Mouse (Mus musculus): Measurements from ENCODE around the gene Spag7. TPM values are rescaled to one million over a fixed set of nuclear protein-coding genes. Genes with fewer than 3 reads are reported as not detected.

The Spag7 gene
- polyA plus RNA-seq, 1 experiment from 2014 or later, result 159 TPM

DNA sequence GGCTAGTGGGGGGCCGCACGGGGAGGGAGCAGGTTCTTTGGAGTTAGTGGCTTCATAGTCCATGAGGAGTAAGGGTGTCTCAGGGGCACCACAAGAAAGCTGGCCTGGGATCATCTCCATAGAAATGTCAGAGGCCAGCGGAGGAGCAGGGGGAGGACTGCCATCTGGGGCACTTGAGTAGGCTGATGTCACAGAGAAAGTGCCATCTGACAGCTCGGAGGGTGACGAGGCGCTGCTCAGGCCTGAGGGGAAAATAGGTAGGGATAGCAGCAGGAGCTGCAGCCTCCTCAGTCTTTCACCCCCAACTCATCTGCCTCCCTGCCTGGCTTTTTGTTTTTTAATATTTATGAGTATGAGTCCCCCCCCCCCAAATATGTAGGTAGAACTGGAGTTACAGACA is 4.8 kb upstream of the Spag7 start:
- H3K27me3 ChIP-seq (ENCODE audit: control insufficient read depth, insufficient read depth, low read depth, low read length), result no peaks in the 10 kb centered on the region
- H3K9ac ChIP-seq (ENCODE audit: low read length), result no peak overlapping the region
- no peak overlapping the region for H3K4me2 ChIP-seq (ENCODE audit: low read depth, low read length)
- no peak overlapping the region for H3K4me3 ChIP-seq (ENCODE audit: low read length)
- WGBS, result 76% methylated on average over 6 of the region's 6 CpGs
- H3K4me1 ChIP-seq (replicated peaks; ENCODE audit: control insufficient read depth, insufficient read depth, low read length), result peaks cover 6% of the 10 kb centered on the region
- H3K27ac ChIP-seq (ENCODE audit: low read length), result no peak overlapping the region
- no peaks in the 10 kb centered on the region for H3K9me3 ChIP-seq (ENCODE audit: control insufficient read depth, low read length)
- no peak for ATAC-seq (ENCODE audit: low read depth)
- peaks cover 5% of the 10 kb centered on the region for H3K36me3 ChIP-seq (ENCODE audit: control insufficient read depth, insufficient read depth, low read length)

DNA sequence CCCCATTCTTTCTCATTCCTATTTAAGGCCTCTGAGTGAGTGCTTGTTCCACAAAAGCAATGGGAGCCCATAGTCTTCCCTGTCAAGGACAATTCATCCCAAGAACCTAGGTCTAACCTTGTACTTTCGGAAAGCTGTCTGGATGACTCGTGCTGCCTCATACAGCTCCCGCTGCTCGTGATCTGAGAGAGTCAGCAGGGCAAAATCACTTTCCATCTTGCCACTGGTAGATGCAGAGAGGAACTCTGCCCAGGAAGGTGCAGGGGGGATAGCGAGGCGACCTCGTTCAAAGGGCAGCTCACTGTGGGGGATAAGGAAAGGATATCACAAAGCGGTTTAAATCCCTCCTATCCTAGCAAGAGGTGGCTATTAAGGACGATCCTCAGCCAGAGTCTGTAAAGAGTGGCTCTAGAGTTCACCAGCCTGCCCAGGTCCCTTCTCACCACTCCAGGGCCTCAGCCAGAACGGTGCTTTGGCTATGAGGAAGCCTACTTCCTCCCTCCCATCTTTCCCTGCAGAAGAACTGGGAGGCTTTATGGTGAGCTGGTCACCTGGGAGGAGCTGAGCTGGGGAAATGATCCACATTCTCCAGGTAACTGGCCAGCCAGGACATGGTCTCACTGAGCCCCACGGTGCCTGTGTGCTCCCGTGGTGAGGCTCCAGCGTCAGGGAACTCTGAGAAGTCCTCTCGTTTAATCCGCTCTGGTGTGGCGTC is 2.3 kb upstream of the Spag7 start:
- WGBS, result 87% methylated on average over 16 of the region's 16 CpGs
- Histone ChIP-seq H3K27ac (ENCODE audit: low read length) (no peak overlapping the region), H3K36me3 (ENCODE audit: control insufficient read depth, insufficient read depth, low read length) (peaks cover 5% of the 10 kb centered on the region), H3K9ac (ENCODE audit: low read length) (no peak overlapping the region), H3K9me3 (ENCODE audit: control insufficient read depth, low read length) (no peaks in the 10 kb centered on the region), H3K27me3 (ENCODE audit: control insufficient read depth, insufficient read depth, low read depth, low read length) (no peaks in the 10 kb centered on the region), H3K4me2 (ENCODE audit: low read depth, low read length) (no peak overlapping the region), H3K4me1 (replicated peaks; ENCODE audit: control insufficient read depth, insufficient read depth, low read length) (peaks cover 16% of the 10 kb centered on the region), H3K4me3 (ENCODE audit: low read length) (no peak overlapping the region)
- no peak for ATAC-seq (ENCODE audit: low read depth)

DNA sequence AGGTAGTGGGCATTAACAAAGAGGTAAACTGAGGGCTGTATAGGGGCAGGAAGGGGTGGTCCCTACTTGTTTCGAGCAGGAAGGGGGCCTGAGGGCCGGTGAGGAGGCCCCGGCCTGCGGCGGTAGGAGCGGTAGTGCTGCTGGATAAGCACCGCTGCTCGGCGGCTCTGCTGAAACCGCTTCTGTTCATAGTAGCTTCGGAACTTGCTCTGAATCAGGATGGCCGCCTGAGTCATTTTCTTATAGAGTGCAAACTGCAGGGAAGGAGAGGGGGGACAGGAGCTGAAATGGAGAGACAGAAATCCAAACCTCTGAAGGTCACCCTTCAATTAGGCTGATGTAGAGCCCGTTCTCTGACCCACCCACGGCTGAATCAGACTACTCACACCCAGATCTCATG is 1.3 kb upstream of the Spag7 start:
- peak overlapping the region; percentile 69 for H3K4me3 ChIP-seq (ENCODE audit: low read length)
- peaks cover 3% of the 10 kb centered on the region; the same call in 1 of the 2 replicates for H3K36me3 ChIP-seq (ENCODE audit: control insufficient read depth, insufficient read depth, low read length)
- 39% methylated on average over 14 of the region's 14 CpGs for WGBS

DNA sequence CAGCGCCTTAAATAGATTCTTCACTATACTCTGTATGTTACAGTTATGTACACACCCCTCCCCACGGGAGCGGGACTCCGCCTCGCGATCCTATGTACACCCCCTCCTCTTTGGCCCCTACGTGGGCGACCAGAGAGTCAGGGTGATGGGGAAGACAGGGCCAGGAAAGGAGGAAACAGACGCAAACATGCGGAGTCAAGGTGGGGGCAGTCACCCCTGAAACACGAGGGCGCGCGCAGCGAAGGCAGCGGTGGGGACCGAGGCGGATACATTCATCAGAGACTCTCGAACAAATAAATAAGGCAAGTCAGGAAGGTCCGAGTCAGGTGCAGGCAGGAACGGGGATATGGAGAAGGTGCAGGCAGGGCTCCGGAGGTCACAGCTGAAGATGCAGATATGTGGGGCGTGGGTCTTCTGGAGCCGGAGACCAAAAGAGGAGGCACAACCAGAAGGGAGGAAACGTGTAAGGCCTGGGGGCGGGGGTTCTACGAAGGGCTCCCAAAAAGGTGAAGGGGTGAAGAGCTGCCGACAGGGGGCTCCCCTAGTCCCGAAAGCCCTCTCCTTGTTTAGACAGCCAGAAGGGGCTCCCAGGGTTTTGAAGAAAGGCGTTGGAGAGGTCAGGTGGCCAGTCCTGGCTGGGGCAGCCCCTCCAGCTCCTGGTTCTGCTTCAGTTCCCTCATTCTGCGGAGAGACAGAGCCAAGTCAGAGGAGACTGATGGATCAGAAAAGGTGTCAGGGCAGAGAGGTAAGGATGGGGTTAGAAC is 548 bp upstream of the Spag7 start:
- peaks cover 16% of the 10 kb centered on the region for H3K4me1 ChIP-seq (replicated peaks; ENCODE audit: control insufficient read depth, insufficient read depth, low read length)
- peaks cover 6% of the 10 kb centered on the region; the same call in 1 of the 2 replicates for H3K36me3 ChIP-seq (ENCODE audit: control insufficient read depth, insufficient read depth, low read length)
- no peaks in the 10 kb centered on the region for H3K9me3 ChIP-seq (ENCODE audit: control insufficient read depth, low read length)
- under 1% methylated on average over 31 of the region's 31 CpGs for WGBS
- peak; percentile 23 for ATAC-seq (ENCODE audit: low read depth)
- peak overlapping the region; percentile 87 for H3K4me2 ChIP-seq (ENCODE audit: low read depth, low read length)
- H3K27ac ChIP-seq (ENCODE audit: low read length), result peak overlapping the region; percentile 99
- peak overlapping the region; percentile 69 for H3K4me3 ChIP-seq (ENCODE audit: low read length)
- peak overlapping the region; percentile 81 for H3K9ac ChIP-seq (ENCODE audit: low read length)
- no peaks in the 10 kb centered on the region for H3K27me3 ChIP-seq (ENCODE audit: control insufficient read depth, insufficient read depth, low read depth, low read length)

More for the DNA sequence above, 1.3 kb upstream of the Spag7 start:
- Histone ChIP-seq H3K27ac (ENCODE audit: low read length) (peak overlapping the region; percentile 99), H3K27me3 (ENCODE audit: control insufficient read depth, insufficient read depth, low read depth, low read length) (no peaks in the 10 kb centered on the region), H3K4me1 (replicated peaks; ENCODE audit: control insufficient read depth, insufficient read depth, low read length) (peaks cover 16% of the 10 kb centered on the region), H3K4me2 (ENCODE audit: low read depth, low read length) (peak overlapping the region; percentile 87), H3K9me3 (ENCODE audit: control insufficient read depth, low read length) (no peaks in the 10 kb centered on the region), H3K9ac (ENCODE audit: low read length) (peak overlapping the region; percentile 81)
- ATAC-seq (ENCODE audit: low read depth), result no peak

DNA sequence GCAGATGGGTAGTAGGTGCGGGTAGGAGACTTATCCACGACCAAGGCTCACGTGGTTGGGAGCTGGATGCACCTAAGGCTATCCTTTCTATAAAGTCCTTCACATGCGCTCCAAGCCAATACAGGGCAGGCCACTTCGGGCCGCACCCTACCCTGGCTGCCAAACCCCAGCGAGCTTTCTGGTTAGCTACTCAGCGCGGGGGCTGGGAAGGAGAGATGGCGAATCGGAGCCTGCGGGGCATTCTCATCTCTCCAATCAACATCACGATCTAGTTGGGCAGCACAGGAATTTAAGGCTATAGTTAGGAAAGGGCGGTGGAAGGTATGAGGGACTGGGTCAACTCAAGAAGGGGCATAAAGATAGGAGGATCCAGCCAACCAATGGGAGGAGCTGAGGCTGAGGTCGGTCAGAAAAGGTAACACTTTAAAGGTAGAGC is 863 bp downstream of the Spag7 start:
- peaks cover 18% of the 10 kb centered on the region; the same call in 1 of the 2 replicates for H3K36me3 ChIP-seq (ENCODE audit: control insufficient read depth, insufficient read depth, low read length)
- H3K4me2 ChIP-seq (ENCODE audit: low read depth, low read length), result peak overlapping the region; percentile 87
- peak overlapping the region; percentile 74 for H3K9ac ChIP-seq (ENCODE audit: low read length)
- ATAC-seq (ENCODE audit: low read depth), result peak; percentile 63
- no peaks in the 10 kb centered on the region for H3K9me3 ChIP-seq (ENCODE audit: control insufficient read depth, low read length)
- H3K27me3 ChIP-seq (ENCODE audit: control insufficient read depth, insufficient read depth, low read depth, low read length), result no peaks in the 10 kb centered on the region
- peaks cover 16% of the 10 kb centered on the region for H3K4me1 ChIP-seq (replicated peaks; ENCODE audit: control insufficient read depth, insufficient read depth, low read length)
- WGBS, result under 1% methylated on average over 15 of the region's 15 CpGs
- H3K27ac ChIP-seq (ENCODE audit: low read length), result peak overlapping the region; percentile 96
- peak overlapping the region; percentile 69 for H3K4me3 ChIP-seq (ENCODE audit: low read length)

DNA sequence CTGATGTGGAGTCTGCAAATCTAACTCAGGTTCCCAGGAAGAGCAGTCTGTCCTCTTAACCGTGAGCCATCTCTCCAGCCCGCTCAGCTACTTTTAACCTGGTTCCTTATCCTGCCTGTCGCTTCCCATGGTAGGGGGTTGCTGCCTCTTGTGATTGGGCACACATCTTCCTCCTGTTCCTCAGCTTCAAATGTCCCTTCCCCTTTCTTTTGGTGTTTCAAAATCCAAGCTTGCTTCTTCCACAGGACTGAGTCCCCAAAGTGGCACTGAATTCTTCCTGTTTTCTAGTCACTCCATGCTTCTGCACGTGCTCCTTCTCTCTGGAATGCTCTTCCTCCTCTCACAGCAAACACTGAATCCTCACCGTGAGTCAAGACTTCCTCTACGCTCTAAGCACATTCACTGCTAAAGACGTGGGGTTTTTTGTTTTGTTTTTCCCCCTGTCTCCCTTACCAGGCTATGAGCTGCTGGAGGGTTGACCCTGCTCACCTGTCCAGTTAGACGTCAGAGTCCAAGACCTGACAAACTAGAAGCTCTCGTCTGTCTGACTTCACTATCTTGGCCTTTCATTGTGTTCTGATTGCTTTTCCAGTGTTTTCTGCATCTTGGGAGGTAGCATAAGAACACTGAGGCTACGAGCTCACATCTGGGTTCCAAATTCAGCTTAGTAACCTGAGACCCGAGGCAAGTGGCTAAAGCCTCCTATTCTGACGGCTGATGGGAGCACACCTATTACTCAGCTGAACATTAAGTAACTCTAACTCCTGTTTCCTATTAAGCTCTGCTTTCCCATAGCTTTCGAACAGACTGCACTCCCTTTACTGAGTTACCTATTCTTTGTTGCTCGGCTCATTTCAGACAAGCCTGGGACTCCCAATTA is 1.7 kb downstream of the Spag7 start:
- Histone ChIP-seq H3K4me2 (ENCODE audit: low read depth, low read length) (peak overlapping the region; percentile 87), H3K27ac (ENCODE audit: low read length) (peak overlapping the region; percentile 96), H3K4me1 (replicated peaks; ENCODE audit: control insufficient read depth, insufficient read depth, low read length) (peaks cover 16% of the 10 kb centered on the region), H3K9ac (ENCODE audit: low read length) (peak overlapping the region; percentile 74), H3K4me3 (ENCODE audit: low read length) (peak overlapping the region; percentile 69), H3K36me3 (ENCODE audit: control insufficient read depth, insufficient read depth, low read length) (peaks cover 26% of the 10 kb centered on the region), H3K27me3 (ENCODE audit: control insufficient read depth, insufficient read depth, low read depth, low read length) (no peaks in the 10 kb centered on the region), H3K9me3 (ENCODE audit: control insufficient read depth, low read length) (no peaks in the 10 kb centered on the region)
- no peak for ATAC-seq (ENCODE audit: low read depth)
- WGBS, result 51% methylated on average over 14 of the region's 14 CpGs

DNA sequence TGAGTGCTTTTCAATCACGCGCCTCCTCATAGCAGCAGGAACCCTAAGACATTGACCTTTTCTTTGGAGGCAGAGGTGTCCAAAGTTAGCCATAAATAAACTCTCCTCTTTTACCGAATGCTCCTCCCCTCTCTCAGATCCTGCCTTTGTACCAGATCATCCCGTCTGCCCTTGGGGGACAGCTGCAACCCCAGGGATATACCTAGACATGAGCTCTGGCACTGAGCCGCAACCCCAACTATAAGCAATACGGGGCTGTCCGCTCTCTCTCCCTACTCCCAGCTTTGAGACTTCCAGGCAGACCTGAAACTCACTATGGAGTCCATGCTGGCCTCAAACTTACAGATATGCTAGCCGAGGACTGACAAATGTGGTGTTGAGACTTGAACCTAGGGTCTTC is 2.5 kb downstream of the Spag7 start:
- no peaks in the 10 kb centered on the region for H3K9me3 ChIP-seq (ENCODE audit: control insufficient read depth, low read length)
- no peaks in the 10 kb centered on the region for H3K27me3 ChIP-seq (ENCODE audit: control insufficient read depth, insufficient read depth, low read depth, low read length)
- peaks cover 16% of the 10 kb centered on the region for H3K4me1 ChIP-seq (replicated peaks; ENCODE audit: control insufficient read depth, insufficient read depth, low read length)
- no peak for ATAC-seq (ENCODE audit: low read depth)
- no peak overlapping the region for H3K4me3 ChIP-seq (ENCODE audit: low read length)
- peaks cover 27% of the 10 kb centered on the region for H3K36me3 ChIP-seq (ENCODE audit: control insufficient read depth, insufficient read depth, low read length)
- WGBS, result 87% methylated on average over 8 of the region's 8 CpGs
- H3K4me2 ChIP-seq (ENCODE audit: low read depth, low read length), result no peak overlapping the region
- no peak overlapping the region for H3K9ac ChIP-seq (ENCODE audit: low read length)
- H3K27ac ChIP-seq (ENCODE audit: low read length), result no peak overlapping the region

DNA sequence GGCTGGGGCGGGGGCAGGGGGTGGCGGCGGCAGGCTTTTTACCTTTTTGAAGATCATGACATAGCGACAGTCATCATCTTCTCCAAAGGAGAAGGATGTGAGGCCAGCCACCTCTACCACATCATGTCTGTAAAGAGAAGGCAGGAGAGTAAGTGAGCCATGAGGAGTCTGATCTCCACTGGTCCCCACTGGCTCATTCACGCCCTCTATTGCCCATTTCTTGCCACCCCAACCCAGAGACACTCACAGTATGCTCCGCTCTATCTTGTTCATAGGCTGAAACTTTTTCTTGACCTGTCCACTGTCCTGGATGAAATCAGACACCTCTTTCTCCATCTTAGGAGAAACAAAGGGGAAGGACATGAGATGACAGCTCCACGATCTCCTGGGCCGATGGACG is 4.5 kb downstream of the Spag7 start:
- Histone ChIP-seq H3K36me3 (ENCODE audit: control insufficient read depth, insufficient read depth, low read length) (peaks cover 27% of the 10 kb centered on the region), H3K9ac (ENCODE audit: low read length) (no peak overlapping the region), H3K27ac (ENCODE audit: low read length) (no peak overlapping the region), H3K9me3 (ENCODE audit: control insufficient read depth, low read length) (no peaks in the 10 kb centered on the region), H3K4me3 (ENCODE audit: low read length) (no peak overlapping the region), H3K27me3 (ENCODE audit: control insufficient read depth, insufficient read depth, low read depth, low read length) (no peaks in the 10 kb centered on the region), H3K4me1 (replicated peaks; ENCODE audit: control insufficient read depth, insufficient read depth, low read length) (peaks cover 10% of the 10 kb centered on the region), H3K4me2 (ENCODE audit: low read depth, low read length) (no peak overlapping the region)
- ATAC-seq (ENCODE audit: low read depth), result no peak
- 89% methylated on average over 9 of the region's 9 CpGs for WGBS

DNA sequence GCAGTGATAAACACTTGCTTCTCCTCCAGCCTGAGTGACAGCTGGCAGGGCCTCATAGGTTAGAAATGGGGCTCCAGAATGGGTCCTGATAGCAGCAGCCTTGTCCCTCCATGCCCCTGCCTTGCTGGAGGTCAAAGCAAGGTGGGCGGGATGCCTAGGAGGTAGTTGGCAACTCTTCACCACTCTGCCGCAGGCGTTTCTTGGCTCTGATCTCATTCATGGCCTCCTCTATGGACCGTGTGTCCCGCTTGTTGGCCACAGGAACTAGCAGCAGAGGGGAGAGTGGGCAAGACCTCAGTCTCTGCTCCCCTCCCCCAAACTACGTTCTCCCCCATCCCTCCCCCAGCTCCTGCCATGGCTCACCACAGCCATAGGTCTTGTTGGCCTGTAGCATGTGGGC is 5.3 kb downstream of the Spag7 start:
- peaks cover 10% of the 10 kb centered on the region for H3K4me1 ChIP-seq (replicated peaks; ENCODE audit: control insufficient read depth, insufficient read depth, low read length)
- no peak for ATAC-seq (ENCODE audit: low read depth)
- H3K4me3 ChIP-seq (ENCODE audit: low read length), result no peak overlapping the region
- H3K27ac ChIP-seq (ENCODE audit: low read length), result no peak overlapping the region
- WGBS, result 90% methylated on average over 6 of the region's 6 CpGs
- no peak overlapping the region for H3K4me2 ChIP-seq (ENCODE audit: low read depth, low read length)
- no peaks in the 10 kb centered on the region for H3K27me3 ChIP-seq (ENCODE audit: control insufficient read depth, insufficient read depth, low read depth, low read length)
- no peak overlapping the region for H3K9ac ChIP-seq (ENCODE audit: low read length)
- peaks cover 29% of the 10 kb centered on the region for H3K36me3 ChIP-seq (ENCODE audit: control insufficient read depth, insufficient read depth, low read length)
- H3K9me3 ChIP-seq (ENCODE audit: control insufficient read depth, low read length), result no peaks in the 10 kb centered on the region
